Mouse (Mus musculus): ENCODE measurements around the gene Rps6ka6. TPM values are rescaled to one million over a fixed set of nuclear protein-coding genes. Genes with fewer than 3 reads are reported as not detected.

The Rps6ka6 gene
- 0.97 and 1.3 TPM in 2 replicates for polyA plus RNA-seq (2015; fragmentation: Nextera tagmentation; extraction: Ambion mirVana)

- no peak within 1 kb of the TSS for H3K4me2 ChIP-seq (ENCODE audit: low read depth, low read length)
- 58% methylated on average over 10 of the region's 10 CpGs for WGBS (ENCODE audit: insufficient replicate concordance)
These were observed at the start of gene Rps6ka6 for GRCm38 (mm10) chrX:111537859-111538258. Gene Rps6ka6 (minus strand): TSS chrX:111537959.

GRCm38 (mm10) chrX:111577044-111577443 is 39.3 kb upstream of the Rps6ka6 start:
- Histone ChIP-seq H3K27ac (ENCODE audit: low read depth) (no peak overlapping the region), H3K4me1 (ENCODE audit: insufficient read depth) (no peaks in the 10 kb centered on the region), H3K9ac (replicated peaks) (no peak overlapping the region), H3K36me3 (replicated peaks; ENCODE audit: insufficient read depth, low read length) (no peaks in the 10 kb centered on the region), H3K9me3 (ENCODE audit: low read length) (no peaks in the 10 kb centered on the region), H3K27me3 (ENCODE audit: insufficient read depth, low read length) (no peaks in the 10 kb centered on the region), H3K4me3 (ENCODE audit: low read depth, low read length) (no peak overlapping the region), H3K4me2 (ENCODE audit: low read depth, low read length) (no peak overlapping the region)
- no peak for DNase-seq
- WGBS (ENCODE audit: insufficient replicate concordance), result 68% methylated on average over 2 of the region's 2 CpGs
- ATAC-seq, result no peak
- no peak for TF ChIP-seq CTCF (IDR thresholded peaks at IDR 0.05; ENCODE audit: low read depth)
- no peak for TF ChIP-seq EP300 (IDR thresholded peaks at IDR 0.05; ENCODE audit: low read depth)

More at GRCm38 (mm10) chrX:111537859-111538258, at the start of gene Rps6ka6:
- H3K27ac ChIP-seq (ENCODE audit: low read depth), result no peak within 1 kb of the TSS
- no peak within 1 kb of the TSS for H3K9ac ChIP-seq (replicated peaks)
- TF ChIP-seq CTCF (IDR thresholded peaks at IDR 0.05; ENCODE audit: low read depth), result no peak
- H3K27me3 ChIP-seq (ENCODE audit: insufficient read depth, low read length), result no peaks in the 10 kb centered on the region
- H3K9me3 ChIP-seq (ENCODE audit: low read length), result no peaks in the 10 kb centered on the region
- H3K4me3 ChIP-seq (ENCODE audit: low read depth, low read length), result no peak within 1 kb of the TSS
- DNase-seq (no peak), ATAC-seq (no peak)
- no peaks in the 10 kb centered on the region for H3K36me3 ChIP-seq (replicated peaks; ENCODE audit: insufficient read depth, low read length)
- no peaks in the 10 kb centered on the region for H3K4me1 ChIP-seq (ENCODE audit: insufficient read depth)

- H3K9ac ChIP-seq (replicated peaks), result no peak overlapping the region
- H3K4me1 ChIP-seq (ENCODE audit: insufficient read depth), result no peaks in the 10 kb centered on the region
- no peak for ATAC-seq
- no peak overlapping the region for H3K4me3 ChIP-seq (ENCODE audit: low read depth, low read length)
- H3K9me3 ChIP-seq (ENCODE audit: low read length), result no peaks in the 10 kb centered on the region
- no peaks in the 10 kb centered on the region for H3K36me3 ChIP-seq (replicated peaks; ENCODE audit: insufficient read depth, low read length)
- no peak for DNase-seq
- no peak overlapping the region for H3K4me2 ChIP-seq (ENCODE audit: low read depth, low read length)
- WGBS (ENCODE audit: insufficient replicate concordance), result 78% methylated on average over 1 of the region's 1 CpGs
- no peaks in the 10 kb centered on the region for H3K27me3 ChIP-seq (ENCODE audit: insufficient read depth, low read length)
- H3K27ac ChIP-seq (ENCODE audit: low read depth), result no peak overlapping the region
- TF ChIP-seq CTCF (IDR thresholded peaks at IDR 0.05; ENCODE audit: low read depth) (no peak), EP300 (IDR thresholded peaks at IDR 0.05; ENCODE audit: low read depth) (no peak)
These were observed 19.6 kb downstream of the Rps6ka6 start for GRCm38 (mm10) chrX:111518206-111518605.

GRCm38 (mm10) chrX:111463565-111464093 is 74.1 kb downstream of the Rps6ka6 start:
- Histone ChIP-seq H3K36me3 (replicated peaks; ENCODE audit: insufficient read depth, low read length) (no peaks in the 10 kb centered on the region), H3K9ac (replicated peaks) (no peak overlapping the region), H3K4me1 (ENCODE audit: insufficient read depth) (no peaks in the 10 kb centered on the region), H3K27me3 (ENCODE audit: insufficient read depth, low read length) (no peaks in the 10 kb centered on the region), H3K27ac (ENCODE audit: low read depth) (no peak overlapping the region), H3K4me3 (ENCODE audit: low read depth, low read length) (peak overlapping the region; percentile 54), H3K9me3 (ENCODE audit: low read length) (no peaks in the 10 kb centered on the region), H3K4me2 (ENCODE audit: low read depth, low read length) (peak overlapping the region; percentile 81)
- DNase-seq (no peak), ATAC-seq (no peak; the same call in 1 of the 2 replicates)
- WGBS (ENCODE audit: insufficient replicate concordance), result 22% methylated on average over 11 of the region's 12 CpGs
- TF ChIP-seq CTCF (IDR thresholded peaks at IDR 0.05; ENCODE audit: low read depth), result no peak
- no peak for TF ChIP-seq EP300 (IDR thresholded peaks at IDR 0.05; ENCODE audit: low read depth)

GRCm38 (mm10) chrX:111462833-111463564 is 74.8 kb downstream of the Rps6ka6 start:
- Histone ChIP-seq H3K4me2 (ENCODE audit: low read depth, low read length) (peak overlapping the region; percentile 81), H3K36me3 (replicated peaks; ENCODE audit: insufficient read depth, low read length) (no peaks in the 10 kb centered on the region), H3K9ac (replicated peaks) (0 out of 2 replicates have a peak overlapping the region, but pooled peaks have one; percentile 26), H3K27ac (ENCODE audit: low read depth) (no peak overlapping the region), H3K4me1 (ENCODE audit: insufficient read depth) (no peaks in the 10 kb centered on the region), H3K9me3 (ENCODE audit: low read length) (no peaks in the 10 kb centered on the region), H3K27me3 (ENCODE audit: insufficient read depth, low read length) (no peaks in the 10 kb centered on the region), H3K4me3 (ENCODE audit: low read depth, low read length) (peak overlapping the region; percentile 54)
- 17% methylated on average over 26 of the region's 72 CpGs for WGBS (ENCODE audit: insufficient replicate concordance)
- DNase-seq (peak; percentile 46), ATAC-seq (peak; percentile 74)
- TF ChIP-seq EP300 (IDR thresholded peaks at IDR 0.05; ENCODE audit: low read depth) (no peak), CTCF (IDR thresholded peaks at IDR 0.05; ENCODE audit: low read depth) (no peak)

- Histone ChIP-seq H3K9ac (replicated peaks) (peak overlapping the region; percentile 26; the same call in 1 of the 2 replicates), H3K4me1 (ENCODE audit: insufficient read depth) (no peaks in the 10 kb centered on the region), H3K27ac (ENCODE audit: low read depth) (no peak overlapping the region), H3K9me3 (ENCODE audit: low read length) (no peaks in the 10 kb centered on the region), H3K36me3 (replicated peaks; ENCODE audit: insufficient read depth, low read length) (no peaks in the 10 kb centered on the region), H3K4me3 (ENCODE audit: low read depth, low read length) (peak overlapping the region; percentile 54), H3K4me2 (ENCODE audit: low read depth, low read length) (peak overlapping the region; percentile 81), H3K27me3 (ENCODE audit: insufficient read depth, low read length) (no peaks in the 10 kb centered on the region)
- TF ChIP-seq EP300 (IDR thresholded peaks at IDR 0.05; ENCODE audit: low read depth) (no peak), CTCF (IDR thresholded peaks at IDR 0.05; ENCODE audit: low read depth) (no peak)
- peak; percentile 20 for DNase-seq
- 18% methylated on average over 20 of the region's 21 CpGs for WGBS (ENCODE audit: insufficient replicate concordance)
- peak; percentile 29; the same call in 1 of the 2 replicates for ATAC-seq
These were observed 75.3 kb downstream of the Rps6ka6 start for GRCm38 (mm10) chrX:111462495-111462832.
